Mouse (Mus musculus): ENCODE measurements around the gene Hpgd. TPM values are rescaled to one million over a fixed set of nuclear protein-coding genes. Genes with fewer than 3 reads are reported as not detected.
"Not testable (repeated sequence)": the region's sequence is repeated elsewhere in the genome, so short reads cannot be mapped to it uniquely, and the experiment has no call there.

Gene Hpgd
- 1 to 10 TPM; 3.7 to 9.1 TPM for total RNA-seq (2021)
- long read RNA-seq, experiment 1, transcript Hpgd-201 (7 exons, 1,683 nt): major isoform, 6 of 6 reads
- long read RNA-seq, experiment 1, partial matches to known transcripts: 0 of 6 reads
- long read RNA-seq, experiment 1, other reads (novel, unspliced or antisense): 0 of 6 reads
- long read RNA-seq, experiment 2, transcript Hpgd-201 (7 exons, 1,683 nt): major isoform, 5 of 6 reads
- long read RNA-seq, experiment 2, partial matches to known transcripts: 0 of 6 reads
- long read RNA-seq, experiment 2, other reads (novel, unspliced or antisense): 1 of 6 reads

DNA sequence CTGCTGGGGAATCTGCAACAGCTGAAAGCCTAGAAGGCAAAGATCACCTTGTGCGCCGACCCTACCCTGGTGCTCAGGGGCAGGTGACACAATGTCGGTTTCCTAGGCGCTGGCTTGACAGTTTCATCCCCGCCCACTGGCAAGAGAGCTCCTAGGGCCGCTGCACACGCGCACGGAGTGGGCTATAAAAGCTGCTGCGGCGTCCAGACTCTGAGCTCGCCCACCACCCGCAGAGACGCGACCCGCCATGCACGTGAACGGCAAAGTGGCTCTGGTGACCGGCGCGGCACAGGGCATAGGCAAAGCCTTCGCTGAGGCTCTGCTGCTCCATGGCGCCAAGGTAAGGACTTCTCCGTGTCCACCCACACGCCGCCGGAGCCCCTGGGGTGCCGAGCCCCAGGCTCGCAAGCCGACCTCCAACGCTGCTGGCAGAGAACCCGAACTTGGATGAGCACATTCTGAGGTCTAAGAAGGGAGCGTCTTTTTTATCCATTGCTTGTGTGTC lies at the start of gene Hpgd:
Gene Hpgd, plus strand, starts transcription at position 213 of the 505 bp plus-strand sequence.
- peak; percentile 51 for DNase-seq

DNA sequence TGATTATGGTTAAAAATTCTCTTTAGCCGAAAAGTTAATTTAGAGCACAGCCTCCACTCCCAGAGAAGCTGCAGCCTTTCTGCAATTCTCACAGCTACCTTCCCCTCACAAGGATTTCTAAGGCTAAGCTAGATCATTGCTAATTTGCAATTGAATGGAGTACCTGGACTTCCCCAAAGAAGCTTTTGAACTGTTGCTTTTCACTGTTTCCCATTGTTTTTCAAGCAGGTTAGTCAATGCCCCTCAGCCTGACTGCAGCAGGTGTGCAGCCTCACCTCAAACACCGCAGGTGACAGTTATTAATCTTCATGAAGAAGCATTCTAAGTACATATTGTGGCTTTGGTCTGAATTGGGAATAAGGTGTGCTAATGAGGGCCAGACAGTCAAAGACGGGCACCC lies 42.7 kb upstream of the Hpgd start:
- not testable (repeated sequence) for DNase-seq

- no peak for DNase-seq
Measured at GRCm38 (mm10) chr8:56252314-56252713, 42.1 kb upstream of the Hpgd start.

DNA sequence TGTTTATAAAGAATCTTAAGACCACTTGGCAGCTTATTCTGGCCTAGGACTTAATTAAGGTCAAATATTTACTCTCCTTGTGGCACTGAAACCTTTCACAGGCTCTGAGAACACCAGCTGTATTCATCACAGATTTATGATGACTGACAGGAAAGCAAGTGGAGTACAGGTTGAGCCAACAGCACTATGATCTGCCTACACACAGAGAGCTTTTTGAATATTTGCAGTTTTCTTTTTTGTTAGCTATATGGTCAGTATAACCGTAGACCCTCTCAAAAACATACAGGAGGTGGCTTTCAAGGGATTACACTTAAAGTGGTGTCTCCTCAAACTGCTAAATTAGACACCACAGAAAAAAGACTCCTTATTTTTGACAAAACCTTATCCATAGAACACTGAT lies 33.2 kb upstream of the Hpgd start:
- no peak for DNase-seq

DNA sequence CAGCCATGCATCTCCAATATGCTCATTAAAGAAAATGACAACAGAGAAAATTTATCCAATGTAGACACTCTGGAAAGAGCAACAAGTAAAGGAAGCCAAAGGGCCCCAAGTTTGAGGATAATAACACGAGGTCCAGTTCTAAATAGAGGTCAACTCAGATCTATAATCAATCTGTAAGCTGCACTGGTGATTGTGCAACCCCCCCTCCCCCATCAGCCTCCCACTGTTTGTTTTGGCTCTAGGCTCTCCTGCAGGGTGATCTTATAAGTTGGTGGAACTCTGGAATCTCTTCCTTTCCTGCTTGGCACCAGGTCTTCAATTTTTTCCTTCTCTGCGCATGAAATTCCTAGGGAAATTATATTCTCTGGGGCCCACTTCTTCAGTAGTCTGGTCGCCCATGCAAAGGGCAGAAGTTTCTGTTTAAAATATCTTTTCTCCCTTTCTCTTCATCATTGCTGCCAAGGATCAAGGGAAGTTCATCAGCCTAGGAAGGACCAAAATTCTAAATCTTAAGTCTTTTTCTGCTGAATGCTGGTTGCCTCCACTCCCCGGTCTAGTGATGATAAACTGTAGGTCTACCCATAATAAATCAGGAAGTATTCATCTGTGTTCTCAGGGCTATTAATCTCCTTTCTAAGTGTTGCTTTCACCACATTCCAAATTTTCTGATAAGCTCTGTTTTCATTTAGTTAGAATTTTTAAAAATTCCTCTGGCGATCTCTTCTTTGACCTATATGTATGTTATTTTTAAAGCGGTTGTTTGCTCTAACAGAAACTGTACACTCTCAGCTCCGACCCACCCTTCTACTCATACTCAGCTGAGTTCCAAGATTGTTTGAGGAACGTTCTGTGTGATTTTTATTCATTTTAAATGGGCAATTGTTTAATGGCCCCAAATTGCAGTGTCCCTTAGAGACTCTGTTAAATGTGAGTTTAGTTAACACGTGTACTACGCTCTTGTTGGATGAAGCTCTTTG lies 24.4 kb upstream of the Hpgd start:
- no peak for DNase-seq

- no peak for DNase-seq
Measured at GRCm38 (mm10) chr8:56272934-56273333, 21.5 kb upstream of the Hpgd start.

DNA sequence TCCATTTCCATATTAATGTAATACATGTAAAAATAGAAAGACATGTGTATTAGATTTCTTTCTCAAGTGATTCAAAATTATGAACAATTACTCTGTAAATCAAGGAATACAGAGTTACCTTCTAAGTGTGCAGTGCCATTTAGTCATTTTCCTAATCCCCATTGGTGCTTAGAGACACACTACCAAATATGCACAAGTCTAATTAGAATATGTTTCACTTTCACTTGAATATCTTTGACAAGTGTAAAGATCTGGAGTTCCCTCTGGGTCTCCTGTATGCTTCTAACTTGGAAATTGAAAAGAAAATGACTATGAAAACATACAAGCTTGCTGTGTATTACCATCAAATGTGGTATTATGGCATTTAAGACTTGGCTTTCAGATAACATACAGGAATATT lies 19.1 kb upstream of the Hpgd start:
- no peak for DNase-seq

DNA sequence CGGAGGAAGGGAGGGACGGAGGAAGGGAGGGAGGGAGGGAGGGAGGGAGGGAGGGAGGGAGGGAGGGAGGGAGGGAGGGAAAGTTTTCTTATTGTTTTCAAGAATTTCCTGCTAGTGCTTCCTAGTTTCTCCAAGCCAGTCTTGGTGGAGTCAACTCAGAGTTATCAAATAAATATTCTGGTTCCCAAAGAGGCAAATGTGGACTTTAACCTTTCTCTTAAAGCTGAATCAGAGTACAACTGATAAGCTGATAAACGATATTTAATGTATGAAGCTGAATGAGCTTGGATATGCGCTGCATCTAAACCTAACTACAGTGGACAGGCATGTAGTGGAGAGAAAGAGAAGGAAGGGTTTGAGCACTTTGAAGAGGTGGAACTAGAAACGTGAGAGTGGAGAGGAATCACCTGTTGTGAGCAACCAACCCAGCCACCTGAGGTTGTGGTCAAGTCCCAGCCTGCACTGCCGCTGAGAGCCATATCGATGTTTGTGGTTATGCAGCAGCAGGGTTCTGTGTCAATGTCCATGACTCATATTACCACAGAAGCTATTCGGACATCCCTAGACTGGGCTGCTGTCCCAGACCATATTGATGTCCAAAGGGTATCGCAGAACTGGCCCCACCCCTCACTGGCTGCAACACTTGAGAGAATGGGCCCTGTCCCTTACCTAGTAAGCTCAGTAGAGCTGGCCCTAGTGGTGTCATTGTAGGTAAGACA lies 16.4 kb upstream of the Hpgd start:
- no peak for DNase-seq

GRCm38 (mm10) chr8:56278545-56279063 lies 15.8 kb upstream of the Hpgd start:
- DNase-seq: no peak

GRCm38 (mm10) chr8:56283936-56284335 lies 10.4 kb upstream of the Hpgd start:
- no peak for DNase-seq

- no peak for DNase-seq
Measured at GRCm38 (mm10) chr8:56284957-56285356, 9.4 kb upstream of the Hpgd start.

DNA sequence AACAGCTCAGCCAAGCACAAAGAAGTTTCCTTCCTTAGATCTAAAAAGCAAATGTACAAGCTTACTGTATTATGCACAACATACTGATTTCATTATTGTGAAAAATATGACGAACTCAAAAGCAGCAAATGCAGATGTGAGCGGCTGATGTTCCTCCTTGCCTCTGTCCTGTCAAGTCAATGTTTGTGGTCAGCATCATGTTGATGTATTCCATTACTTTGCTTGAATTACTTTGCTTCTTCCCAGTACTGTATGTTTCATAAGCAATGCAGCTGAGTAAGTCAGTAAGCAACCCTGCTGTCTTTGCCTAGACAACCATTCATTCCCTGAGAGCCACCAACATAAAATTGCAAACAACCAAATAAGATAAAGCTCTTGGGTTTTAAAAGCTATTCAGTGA lies 7.7 kb upstream of the Hpgd start:
- DNase-seq: no peak

- no peak for DNase-seq
Measured at GRCm38 (mm10) chr8:56287370-56288072, 6.9 kb upstream of the Hpgd start.

GRCm38 (mm10) chr8:56292318-56292717 lies 2.1 kb upstream of the Hpgd start:
- DNase-seq: no peak

DNA sequence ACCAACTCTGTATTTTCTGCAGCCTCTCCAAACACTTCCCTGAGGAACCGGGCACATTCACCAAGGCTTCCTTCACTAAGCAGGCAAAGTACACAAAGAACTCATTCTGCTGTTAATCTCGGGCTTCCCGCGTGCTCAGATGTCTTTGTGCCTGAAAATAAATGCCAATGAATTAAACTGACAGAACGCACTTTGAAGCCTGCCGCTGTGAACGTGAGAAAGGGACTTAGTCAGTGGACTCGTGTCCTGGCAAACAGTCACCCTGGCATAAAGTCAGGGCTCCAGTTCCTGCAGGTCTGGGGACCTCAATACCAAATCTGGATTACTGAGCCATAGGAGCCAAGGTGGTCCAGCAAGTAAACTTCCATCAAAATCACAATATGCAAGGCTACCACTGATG lies 905 bp upstream of the Hpgd start:
- DNase-seq: peak; percentile 14

DNA sequence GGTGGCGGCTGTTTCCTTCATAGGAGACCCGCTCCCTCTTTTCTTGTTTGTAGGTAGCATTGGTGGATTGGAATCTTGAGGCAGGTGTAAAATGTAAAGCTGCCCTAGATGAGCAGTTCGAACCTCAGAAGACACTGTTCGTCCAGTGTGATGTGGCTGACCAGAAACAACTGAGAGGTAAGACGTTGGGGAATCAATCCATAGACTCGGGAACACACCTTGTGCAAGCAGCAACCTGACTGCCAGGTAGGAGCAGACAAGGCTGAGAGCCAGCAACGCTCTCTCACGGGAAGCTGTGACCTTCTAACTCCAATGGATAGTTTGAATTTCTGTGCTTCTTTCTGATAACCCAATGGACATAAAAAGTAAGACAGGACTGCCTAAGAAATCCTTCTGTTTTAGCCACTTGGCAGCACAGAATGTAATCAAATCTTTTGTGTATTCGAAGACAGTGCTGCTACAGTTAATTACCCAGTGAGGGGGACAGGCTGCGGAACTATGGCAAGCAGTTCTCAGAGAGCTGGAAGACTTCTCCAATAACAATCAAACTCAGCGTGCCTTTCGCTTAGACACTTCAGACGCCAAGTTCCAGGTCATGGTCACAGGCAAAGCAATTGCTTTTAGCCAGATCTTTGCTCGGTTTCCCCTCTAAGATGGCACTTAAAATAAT lies 636 bp downstream of the Hpgd start:
- DNase-seq: no peak

DNA sequence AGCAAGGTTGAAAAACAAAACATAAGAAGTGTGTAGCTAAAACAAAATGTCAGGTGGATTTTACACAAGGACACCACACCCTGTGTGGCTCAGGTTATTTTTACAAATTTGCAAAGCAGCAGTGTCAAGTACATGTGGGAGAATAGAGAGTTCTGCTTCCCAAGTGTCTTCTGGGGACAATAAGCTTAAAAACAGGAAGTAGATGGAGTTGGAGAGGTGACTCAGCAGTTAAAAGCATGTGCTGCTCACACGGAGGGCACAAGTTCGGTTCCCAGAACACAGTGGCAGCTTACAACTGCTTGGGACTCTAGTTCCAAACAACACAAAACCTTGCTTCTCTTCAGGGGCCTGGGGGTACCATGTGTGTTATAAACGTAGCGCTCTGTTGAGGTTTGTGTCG lies 5.0 kb downstream of the Hpgd start:
- DNase-seq: no peak

DNA sequence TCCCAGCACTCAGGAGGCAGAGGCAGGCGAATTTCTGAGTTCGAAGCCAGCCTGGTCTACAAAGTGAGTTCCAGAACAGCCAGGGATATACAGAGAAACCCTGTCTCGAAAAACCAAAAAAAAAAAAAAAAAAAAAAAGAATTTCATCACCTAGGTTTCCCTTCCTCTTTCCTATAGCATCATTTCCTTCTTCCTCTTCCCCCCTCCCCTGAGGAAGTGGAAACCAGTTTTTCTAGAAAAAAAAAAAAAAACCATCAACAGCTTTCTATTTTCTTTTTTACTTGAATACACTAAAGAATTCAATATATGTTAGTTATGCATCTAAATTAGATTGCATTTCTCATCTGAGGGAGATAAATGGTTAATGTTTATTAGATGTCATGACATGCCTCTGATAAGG lies 6.9 kb downstream of the Hpgd start:
- DNase-seq: not testable (repeated sequence)

- DNase-seq: no peak
Measured at GRCm38 (mm10) chr8:56304595-56304994, 10.2 kb downstream of the Hpgd start.

GRCm38 (mm10) chr8:56313622-56314021 lies 19.2 kb downstream of the Hpgd start:
- DNase-seq: no peak

- no peak for DNase-seq
Measured at GRCm38 (mm10) chr8:56315189-56315588, 20.8 kb downstream of the Hpgd start.
